Mouse (Mus musculus): ENCODE results near the gene Nin.

GRCm38 (mm10) chr12:70050699-70051098, 62.8 kb downstream of the Nin start:
- TF ChIP-seq CTCF (IDR thresholded peaks at IDR 0.05; ENCODE audit: low read depth, low read length) (no peak), POLR2A (IDR thresholded peaks at IDR 0.05; ENCODE audit: borderline replicate concordance, low read depth, low read length) (no peak)

Data from bone marrow macrophage, adult 2 months (primary cell).